Mouse (Mus musculus): ENCODE measurements around the gene Slc30a7.

Gene Slc30a7

GRCm38 (mm10) chr3:116006978-116007940 is at the start of gene Slc30a7, which contains the start of gene Extl2:
Gene Slc30a7, minus strand, starts transcription at chr3:116007406.
Gene Extl2, plus strand, starts transcription at chr3:116007462.
- peak; percentile 83 for DNase-seq (ENCODE audit: low spot score)

- no peak for DNase-seq (ENCODE audit: low spot score)
Observed at GRCm38 (mm10) chr3:116047034-116047433, 39.8 kb upstream of the Slc30a7 start.

GRCm38 (mm10) chr3:116046000-116046399 is 38.8 kb upstream of the Slc30a7 start:
- no peak for DNase-seq (ENCODE audit: low spot score)

GRCm38 (mm10) chr3:116040776-116041175 is 33.6 kb upstream of the Slc30a7 start:
- no peak for DNase-seq (ENCODE audit: low spot score)

DNA sequence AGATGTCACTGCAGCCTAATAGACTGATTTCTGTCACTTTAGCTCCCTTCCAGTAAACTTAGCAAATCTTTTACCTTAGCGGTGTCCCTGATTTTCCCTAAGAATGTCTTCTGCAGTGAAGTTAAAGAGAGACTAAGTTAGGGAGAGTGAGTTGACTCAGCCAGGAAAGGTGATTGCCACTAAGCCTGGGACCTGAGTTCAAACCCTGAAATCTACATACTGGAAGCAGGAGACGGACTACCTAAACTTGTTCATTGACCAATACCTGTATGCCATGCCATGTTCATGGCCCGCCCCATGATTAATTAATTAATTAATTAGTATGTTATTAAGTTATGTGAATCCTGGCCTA is 26.6 kb upstream of the Slc30a7 start:
- DNase-seq (ENCODE audit: low spot score) = no peak

- no peak for DNase-seq (ENCODE audit: low spot score)
Observed at GRCm38 (mm10) chr3:116033218-116033870, 26.1 kb upstream of the Slc30a7 start.

DNA sequence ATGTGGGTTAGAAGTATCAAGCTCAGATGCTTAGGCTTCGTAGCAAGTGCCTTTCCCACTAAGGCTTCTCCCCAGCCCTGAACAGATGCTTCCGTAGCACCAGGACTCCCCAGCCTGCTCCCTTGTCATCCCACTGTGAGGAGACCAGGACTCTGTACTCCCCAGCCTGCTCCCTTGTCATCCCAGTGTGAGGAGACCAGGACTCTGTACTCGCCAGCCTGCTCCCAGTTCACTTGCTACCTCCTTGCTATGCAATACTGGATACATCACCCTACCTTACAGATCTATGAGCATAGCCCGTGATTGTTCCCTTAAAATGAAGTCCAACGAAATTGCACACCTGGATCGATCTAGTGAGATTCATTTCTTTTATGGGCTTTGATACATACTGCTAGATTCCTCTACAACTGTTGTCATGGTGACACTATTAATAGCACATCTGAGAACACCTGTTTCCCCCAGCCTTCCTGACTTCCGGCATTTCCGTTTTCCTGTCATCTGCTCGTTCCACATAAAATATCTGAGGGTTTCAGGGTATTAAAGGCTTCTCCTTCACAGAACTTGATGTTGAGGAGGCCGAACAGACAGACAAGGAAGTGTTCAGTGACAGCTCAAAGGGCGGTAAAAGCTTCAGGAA is 23.1 kb upstream of the Slc30a7 start:
- no peak for DNase-seq (ENCODE audit: low spot score)

GRCm38 (mm10) chr3:116026996-116027395 is 19.8 kb upstream of the Slc30a7 start:
- no peak for DNase-seq (ENCODE audit: low spot score)

DNA sequence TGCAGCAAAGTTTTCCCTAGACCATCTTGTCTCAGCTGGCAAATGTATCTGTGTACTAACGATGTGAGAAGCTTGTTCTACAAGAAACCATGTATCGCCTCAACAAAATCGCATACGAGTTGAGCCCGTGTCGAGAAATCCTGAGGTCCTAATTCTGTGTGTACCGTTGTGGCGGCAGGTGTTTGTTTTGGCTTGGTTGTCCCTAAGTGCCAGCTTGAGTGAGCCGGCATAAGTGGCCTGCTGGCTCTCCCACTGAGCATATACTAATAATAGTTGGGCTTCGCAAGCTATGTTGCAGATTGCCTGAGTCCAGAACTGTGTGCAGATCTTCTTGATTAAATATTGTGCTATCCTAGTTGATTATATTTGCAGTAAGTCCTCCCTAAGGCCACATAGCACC is 18.5 kb upstream of the Slc30a7 start:
- DNase-seq (ENCODE audit: low spot score) = no peak

DNA sequence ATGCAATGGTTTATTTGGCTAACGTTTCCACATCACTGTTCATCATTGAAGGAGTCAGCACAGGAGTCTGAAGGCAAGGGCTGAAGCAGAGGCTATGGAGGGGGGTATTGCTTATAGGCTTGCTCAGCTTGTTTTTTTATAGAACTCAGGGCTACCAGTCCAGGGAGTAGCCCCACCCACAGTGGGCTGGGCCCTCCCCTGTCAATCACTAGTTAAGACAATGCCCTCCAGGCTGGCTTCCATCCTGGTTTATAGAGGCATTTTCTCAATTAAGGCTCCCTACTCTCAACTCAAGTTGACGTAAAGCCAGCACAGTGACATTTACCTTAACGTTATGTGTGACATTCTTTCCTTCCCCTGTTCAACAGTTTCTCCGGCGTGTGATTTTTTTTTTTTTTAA is 17.5 kb upstream of the Slc30a7 start:
- DNase-seq (ENCODE audit: low spot score) = no peak

GRCm38 (mm10) chr3:116024236-116024635 is 17.0 kb upstream of the Slc30a7 start:
- no peak for DNase-seq (ENCODE audit: low spot score)

GRCm38 (mm10) chr3:116019136-116019535 is 11.9 kb upstream of the Slc30a7 start:
- DNase-seq (ENCODE audit: low spot score) = no peak

GRCm38 (mm10) chr3:116018606-116019005 is 11.4 kb upstream of the Slc30a7 start:
- no peak for DNase-seq (ENCODE audit: low spot score)

GRCm38 (mm10) chr3:116016116-116016515 is 8.9 kb upstream of the Slc30a7 start:
- no peak for DNase-seq (ENCODE audit: low spot score)

- no peak for DNase-seq (ENCODE audit: low spot score)
Observed at GRCm38 (mm10) chr3:116014901-116015300, 7.7 kb upstream of the Slc30a7 start.

- DNase-seq (ENCODE audit: low spot score) = no peak
Observed at GRCm38 (mm10) chr3:116009622-116010344, 2.6 kb upstream of the Slc30a7 start.

DNA sequence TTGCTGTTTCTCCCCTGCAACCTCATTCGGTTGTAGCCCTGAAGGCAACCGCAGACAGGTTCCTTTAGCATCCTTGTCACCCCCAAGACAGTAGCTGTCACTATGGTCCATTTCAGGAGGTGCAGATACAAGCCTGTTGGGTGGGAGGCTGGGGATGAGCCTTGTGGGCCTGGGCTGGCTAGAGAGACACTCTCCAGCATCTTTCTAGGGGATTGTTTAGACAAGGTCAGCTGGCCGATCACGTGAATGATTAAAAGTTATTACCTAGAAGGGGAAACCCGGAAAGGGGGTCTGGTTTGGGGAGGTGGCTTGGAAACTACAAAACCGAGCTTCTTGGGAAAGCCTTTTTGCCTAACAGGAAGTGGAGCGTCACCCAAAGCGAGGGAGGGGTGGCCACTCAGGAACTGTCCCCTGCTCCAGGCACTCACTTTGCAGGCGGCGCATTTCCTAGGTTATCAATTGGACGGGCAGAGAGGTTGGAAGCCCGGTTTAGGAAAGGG is 785 bp upstream of the Slc30a7 start:
- DNase-seq (ENCODE audit: low spot score) = peak; percentile 77

DNA sequence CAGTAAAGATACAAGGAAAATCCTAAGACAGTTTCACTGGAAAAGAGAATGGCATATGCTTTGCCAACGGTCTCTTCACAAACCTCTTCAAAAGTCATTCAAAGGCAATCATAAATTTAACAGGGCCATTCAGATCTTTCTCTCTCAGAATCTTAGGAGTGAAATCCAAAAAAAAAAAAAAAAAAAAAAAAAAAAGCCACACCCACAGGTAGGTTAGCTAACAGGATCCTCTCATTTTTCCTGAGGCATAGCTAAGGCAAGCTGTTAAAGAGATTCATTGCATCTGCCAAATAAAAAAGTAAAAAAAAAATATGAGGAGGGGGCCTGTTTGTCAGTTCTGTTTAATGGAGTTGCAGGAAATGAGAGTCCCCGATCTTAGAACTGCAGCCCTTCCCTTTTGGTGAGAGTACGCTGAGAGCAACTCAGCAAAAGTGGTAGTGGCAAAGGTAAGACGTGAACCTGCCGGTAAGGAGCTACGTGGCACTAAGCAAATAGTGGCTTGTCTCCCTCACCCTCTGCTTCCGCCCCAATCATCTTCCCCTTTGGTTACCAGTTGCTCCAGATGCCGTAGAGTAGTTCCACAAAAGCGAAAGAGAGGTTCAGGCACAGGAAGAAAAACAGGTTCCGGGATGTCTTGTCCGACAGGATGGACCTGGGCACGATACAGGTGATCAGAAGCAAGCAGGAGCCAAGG is 775 bp downstream of the Slc30a7 start:
- peak; percentile 35 for DNase-seq (ENCODE audit: low spot score)

DNA sequence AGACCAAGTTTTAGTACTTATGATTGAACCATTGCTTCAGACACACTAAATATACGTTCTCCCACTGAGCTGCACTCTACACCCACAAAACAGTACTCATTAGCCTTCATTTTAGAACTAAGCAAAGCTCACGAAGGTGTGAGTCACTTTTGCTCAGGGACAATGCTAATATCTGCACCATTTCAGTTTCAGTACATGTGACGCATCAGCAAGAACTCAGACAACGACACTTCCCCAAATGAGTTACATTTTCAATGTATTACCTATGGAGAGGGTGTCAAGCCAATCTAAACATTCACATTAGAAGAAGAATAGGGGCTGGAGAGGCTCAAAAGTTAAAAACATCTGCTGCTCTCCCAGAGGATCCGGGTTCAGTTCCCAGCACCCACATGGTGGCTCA is 10.3 kb downstream of the Slc30a7 start:
- no peak for DNase-seq (ENCODE audit: low spot score)

- no peak for DNase-seq (ENCODE audit: low spot score)
Observed at GRCm38 (mm10) chr3:115993025-115993424, 14.2 kb downstream of the Slc30a7 start.

DNA sequence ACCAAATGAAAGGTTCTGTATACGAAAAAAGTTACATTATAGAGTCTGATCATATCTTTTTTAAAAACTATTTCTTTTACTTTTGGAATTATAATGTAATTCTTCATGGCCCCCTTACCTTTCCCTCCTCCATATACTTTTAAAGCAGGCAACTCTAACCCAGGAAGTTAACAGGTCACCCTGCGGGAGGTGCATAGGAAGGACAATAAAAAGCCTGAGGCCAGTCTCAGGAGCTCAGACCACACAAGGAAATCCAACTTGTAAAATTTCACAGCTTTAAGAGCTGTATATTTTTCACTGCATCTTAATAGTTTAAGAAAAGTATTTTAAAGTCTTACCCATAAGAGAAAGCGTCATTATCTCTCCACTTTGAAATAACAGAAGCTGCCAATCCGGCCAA is 14.6 kb downstream of the Slc30a7 start:
- DNase-seq (ENCODE audit: low spot score) = no peak

Data from urinary bladder, postnatal 14 days (tissue).